In the genomic region with DNA sequence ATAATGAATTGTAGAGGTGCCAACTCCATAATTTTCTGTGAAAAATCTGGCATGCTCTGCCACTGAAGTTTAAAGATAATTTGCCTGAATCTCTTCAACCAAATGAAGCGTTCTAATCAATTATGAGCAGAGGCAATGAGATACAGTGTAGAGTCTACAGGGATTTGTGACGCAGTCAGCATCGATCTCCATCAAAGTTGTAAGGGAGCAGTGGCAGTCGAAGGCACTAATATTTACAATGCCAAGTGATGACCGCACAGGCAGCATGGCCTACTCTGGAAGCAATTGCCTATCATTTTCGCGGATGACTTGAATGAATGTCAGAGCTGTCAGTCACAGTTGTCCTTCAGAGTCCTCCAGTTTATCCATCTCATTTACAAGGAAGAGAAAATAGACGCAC, we compare ENCODE assay signal across 8 mouse cellular contexts. TPM values are rescaled to one million over a fixed set of nuclear protein-coding genes. Genes with fewer than 3 reads are reported as not detected.
A peak's percentile ranks its signal among the peaks of the same experiment; 100 is the strongest.
DNase-seq lines count a peak whose midpoint lies in the region; ATAC-seq and TF ChIP-seq lines count a peak whose summit lies in the region.

A gene (plus strand): TSS at position 207 of the 400 bp plus-strand sequence.

- peak within 1 kb of the TSS; percentile 33 for H3K9ac ChIP-seq in limb, embryonic 15.5 days
- H3K9ac ChIP-seq in stomach, embryonic 15.5 days: 0 out of 2 replicates have a peak within 1 kb of the TSS, but pooled peaks have one; percentile 11

- H3K4me3 ChIP-seq in cerebellum, adult 2 months (replicated peaks; ENCODE audit: insufficient read depth, low read depth, low read length): peak within 1 kb of the TSS; percentile 12
- peak within 1 kb of the TSS; percentile 90 for H3K4me3 ChIP-seq in megakaryocyte, embryonic 14.5 days (replicated peaks)
- H3K4me3 ChIP-seq in limb, embryonic 15.5 days: peak within 1 kb of the TSS; percentile 73
- peak within 1 kb of the TSS; percentile 63 for H3K4me3 ChIP-seq in stomach, embryonic 15.5 days (replicated peaks)

- WGBS in cerebellum, adult 2 months: 21% methylated on average over 8 of the region's 8 CpGs
- 71% methylated on average over 8 of the region's 8 CpGs for WGBS in limb, embryonic 15.5 days
- WGBS in stomach, embryonic 15.5 days: 66% methylated on average over 8 of the region's 8 CpGs

- no peak within 1 kb of the TSS for H3K27ac ChIP-seq in cerebellum, adult 2 months (ENCODE audit: insufficient read depth, low read length)
- peak within 1 kb of the TSS; percentile 11; the same call in 1 of the 2 replicates for H3K27ac ChIP-seq in limb, embryonic 15.5 days
- H3K27ac ChIP-seq in stomach, embryonic 15.5 days: no peak within 1 kb of the TSS

- TF ChIP-seq CTCF in cerebellum, adult 2 months (IDR thresholded peaks at IDR 0.05; ENCODE audit: borderline replicate concordance, insufficient read depth, low read depth, low read length): no peak

- H3K36me3 ChIP-seq in megakaryocyte, embryonic 14.5 days (replicated peaks; ENCODE audit: low read length): no peaks in the 10 kb centered on the region
- no peaks in the 10 kb centered on the region for H3K36me3 ChIP-seq in limb, embryonic 15.5 days
- no peaks in the 10 kb centered on the region for H3K36me3 ChIP-seq in stomach, embryonic 15.5 days

- no peak for DNase-seq in cerebellum, adult 2 months
- no peak for DNase-seq in cerebellum, postnatal 4 days (ENCODE audit: low spot score in 2 of 2)
- no peak for DNase-seq in layer of hippocampus, adult 11-12 months (ENCODE audit: low spot score)
- no peak for DNase-seq in right cerebral cortex, adult 2 months (ENCODE audit: low spot score in 2 of 2)

- no peak for TF ChIP-seq POLR2A in cerebellum, adult 2 months (IDR thresholded peaks at IDR 0.05; ENCODE audit: borderline replicate concordance, insufficient read depth, low read length)

- ATAC-seq in megakaryocyte, adult 5-6 weeks (ENCODE audit: poor library complexity, severe bottlenecking): no peak
- no peak for ATAC-seq in limb, embryonic 15.5 days (ENCODE audit: insufficient number of reproducible peaks, low FRiP score, low TSS enrichment, low read depth)
- no peak for ATAC-seq in stomach, embryonic 15.5 days (ENCODE audit: insufficient read depth, low FRiP score, low read depth)

- H3K9me3 ChIP-seq in megakaryocyte, embryonic 14.5 days: peaks cover 13% of the 10 kb centered on the region
- H3K9me3 ChIP-seq in limb, embryonic 15.5 days: no peaks in the 10 kb centered on the region
- H3K9me3 ChIP-seq in stomach, embryonic 15.5 days: no peaks in the 10 kb centered on the region

- H3K4me2 ChIP-seq in limb, embryonic 15.5 days: peak within 1 kb of the TSS; percentile 91
- H3K4me2 ChIP-seq in stomach, embryonic 15.5 days: peak within 1 kb of the TSS; percentile 98

- H3K27me3 ChIP-seq in cerebellum, adult 2 months (ENCODE audit: control insufficient read depth, insufficient read depth, low read length): peaks cover 2% of the 10 kb centered on the region; the same call in 1 of the 2 replicates
- H3K27me3 ChIP-seq in megakaryocyte, embryonic 14.5 days (replicated peaks): peaks cover 71% of the 10 kb centered on the region
- H3K27me3 ChIP-seq in limb, embryonic 15.5 days: peaks cover 30% of the 10 kb centered on the region
- peaks cover 33% of the 10 kb centered on the region for H3K27me3 ChIP-seq in stomach, embryonic 15.5 days (replicated peaks)

- H3K4me1 ChIP-seq in cerebellum, adult 2 months (ENCODE audit: control insufficient read depth, insufficient read depth, low read length): no peaks in the 10 kb centered on the region
- H3K4me1 ChIP-seq in megakaryocyte, embryonic 14.5 days: peaks cover 17% of the 10 kb centered on the region
- H3K4me1 ChIP-seq in limb, embryonic 15.5 days: peaks cover 10% of the 10 kb centered on the region
- H3K4me1 ChIP-seq in stomach, embryonic 15.5 days: 0 out of 2 replicates have a peak, but pooled peaks cover 2% of the 10 kb centered on the region

RNA-seq across cellular contexts. Expression of the gene that starts here (rescaled TPM):
- polyA plus RNA-seq in cerebellum, adult 2 months (2012; rRNA removed): 0.05 and 0.22 TPM in 2 replicates
- polyA plus RNA-seq in megakaryocyte, embryonic 14.5 days (2012; ENCODE audit: insufficient read depth, low replicate concordance): not detected in 2 replicates
- total RNA-seq in megakaryocyte, adult 5-6 weeks (2015): not detected in 2 replicates
- total RNA-seq in megakaryocyte, adult 5-6 weeks (2017): not detected in 2 replicates
- 1.2 and 1.8 TPM in 2 replicates for polyA plus RNA-seq in limb, embryonic 15.5 days (2015; fragmentation: Nextera tagmentation; extraction: Ambion mirVana)
- polyA plus RNA-seq in stomach, embryonic 15.5 days (2015; fragmentation: Nextera tagmentation; extraction: Ambion mirVana): 2.7 and 3.0 TPM in 2 replicates

Comparison
In these comparisons a context has a peak if more than half of its experiments do, and no peak if none do; other contexts are left out.
1. H3K4me3 ChIP-seq: peak in every context shown above with its lines; median percentile 90 in megakaryocyte, embryonic 14.5 days; 73 in limb, embryonic 15.5 days; 63 in stomach, embryonic 15.5 days; 12 in cerebellum, adult 2 months.